Mouse (Mus musculus) retina, adult 2 months (tissue): ENCODE results near the gene Gngt1.

ENCODE experiments used
- DNase-seq: peaks from one replicate; pipeline ENCODE4 v3.0.0-alpha.2; 2012; ENCODE audit warnings: low read depth, low spot score

Gngt1 gene

GRCm38 (mm10) chr6:3993492-3993891 lies at the start of gene Gngt1:
Gene Gngt1, plus strand, starts transcription at chr6:3993792.
- DNase-seq, result no peak

DNA sequence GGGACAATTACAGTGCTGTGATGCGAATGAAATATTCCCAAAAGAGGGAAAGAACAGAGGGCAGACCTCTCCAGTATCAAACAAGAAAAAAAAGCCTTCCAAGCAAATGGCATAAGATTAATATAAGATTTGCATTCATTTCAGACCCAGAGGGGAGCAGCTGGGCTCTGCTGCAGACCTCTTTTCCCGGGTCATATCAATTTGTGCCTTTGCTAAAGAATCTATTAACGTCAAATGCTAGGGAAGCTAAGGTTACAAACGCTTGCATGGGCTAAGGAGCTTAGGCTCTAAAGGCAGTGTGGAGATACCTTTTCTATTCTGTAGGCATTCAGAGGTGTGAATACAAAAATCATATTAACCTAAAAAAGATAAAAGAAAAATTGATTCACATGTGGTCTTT lies 38.6 kb upstream of the Gngt1 start:
- DNase-seq, result no peak

GRCm38 (mm10) chr6:3967676-3968626 lies 25.6 kb upstream of the Gngt1 start:
- no peak for DNase-seq

DNA sequence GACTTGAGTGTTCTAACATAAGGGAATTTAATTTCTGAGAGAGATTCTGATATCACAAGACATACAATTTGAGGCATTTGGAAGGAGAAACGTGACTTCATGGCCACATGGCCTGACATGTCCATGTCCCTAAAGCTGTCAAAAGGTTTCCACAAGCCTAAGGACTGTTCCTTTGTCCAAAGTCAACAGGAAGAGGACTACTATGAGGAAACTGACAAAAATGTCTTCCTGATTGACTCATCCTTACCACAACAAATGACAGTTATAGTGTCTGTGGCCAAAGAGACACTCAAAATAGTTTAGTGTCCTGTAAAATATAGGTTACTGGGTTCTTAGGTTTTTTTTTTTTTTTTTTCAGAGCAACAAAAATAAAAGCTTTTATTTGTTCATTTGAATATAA lies 19.9 kb upstream of the Gngt1 start:
- no peak for DNase-seq

- DNase-seq, result no peak
Measured at GRCm38 (mm10) chr6:3982661-3983284, 10.8 kb upstream of the Gngt1 start.

GRCm38 (mm10) chr6:3988750-3989149 lies 4.8 kb upstream of the Gngt1 start, which contains the start of gene Tfpi2:
Gene Tfpi2, minus strand, starts transcription at chr6:3988919.
- no peak for DNase-seq

GRCm38 (mm10) chr6:3998089-3998488 lies 4.5 kb downstream of the Gngt1 start:
- DNase-seq, result no peak

DNA sequence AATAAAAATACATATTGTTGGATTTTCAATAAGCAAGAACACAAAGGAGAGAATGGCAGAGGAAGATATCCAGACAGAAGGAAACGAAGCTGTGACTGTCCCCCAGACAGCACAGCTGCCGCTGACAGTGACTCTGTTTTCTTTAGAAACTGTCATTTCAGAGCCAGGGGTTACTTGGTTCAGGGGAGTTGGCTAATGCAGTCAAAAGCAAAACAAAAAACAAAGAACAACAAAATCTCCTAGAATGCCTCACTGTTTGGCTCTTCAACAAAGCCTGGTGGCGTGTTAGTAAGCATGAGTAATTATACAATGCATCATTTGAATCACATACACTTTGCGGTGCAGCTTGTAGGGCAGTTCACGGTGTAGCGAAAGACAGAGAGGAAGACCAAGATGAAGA lies 5.7 kb downstream of the Gngt1 start:
- no peak for DNase-seq

DNA sequence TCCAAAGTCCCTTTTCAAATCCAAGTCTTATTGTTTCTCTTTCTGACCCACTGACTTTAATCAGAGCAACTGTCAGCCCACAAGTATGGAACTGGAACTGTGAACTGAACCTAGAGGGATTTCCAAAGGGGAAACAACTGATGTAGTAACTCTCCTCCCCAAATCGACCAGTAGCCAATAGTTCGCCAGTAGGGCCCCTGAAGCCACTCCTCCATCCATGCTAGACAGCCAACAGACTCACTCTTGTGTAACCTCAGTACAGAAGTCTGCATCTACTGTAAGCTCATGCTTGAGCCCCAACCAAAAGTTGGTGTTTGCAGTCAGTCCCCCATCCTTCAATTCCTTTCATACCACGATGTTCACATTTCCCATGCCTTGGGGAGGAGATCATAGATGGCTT lies 7.1 kb downstream of the Gngt1 start:
- DNase-seq, result no peak

GRCm38 (mm10) chr6:4003445-4003844 lies 9.9 kb downstream of the Gngt1 start:
- no peak for DNase-seq

GRCm38 (mm10) chr6:4003890-4004306 lies 10.3 kb downstream of the Gngt1 start, which contains the start of gene Gng11:
Gene Gng11, plus strand, starts transcription at chr6:4003904.
- no peak for DNase-seq

GRCm38 (mm10) chr6:4004808-4005207 lies 11.2 kb downstream of the Gngt1 start:
- DNase-seq, result no peak

GRCm38 (mm10) chr6:4008501-4009040 lies 15.0 kb downstream of the Gngt1 start:
- DNase-seq, result no peak

DNA sequence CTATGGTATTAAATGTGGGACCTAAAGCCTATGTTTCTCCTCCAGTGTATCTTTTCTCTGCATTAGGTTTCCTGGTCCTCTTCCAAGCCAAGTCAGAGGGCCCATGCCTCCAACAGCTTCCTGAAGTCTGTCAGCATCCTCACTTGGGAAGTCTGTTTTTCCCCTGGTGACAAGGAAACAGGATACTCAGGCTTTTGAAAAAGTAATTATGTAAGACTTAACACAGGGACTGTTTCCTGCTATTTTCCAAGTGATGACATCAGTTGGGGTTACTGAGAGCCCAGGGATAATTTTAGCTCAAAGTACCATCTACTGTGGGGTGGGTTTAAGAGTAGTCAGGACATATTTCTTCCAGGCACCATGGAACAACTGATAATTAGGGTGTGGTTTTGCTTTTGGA lies 16.0 kb downstream of the Gngt1 start:
- no peak for DNase-seq

DNA sequence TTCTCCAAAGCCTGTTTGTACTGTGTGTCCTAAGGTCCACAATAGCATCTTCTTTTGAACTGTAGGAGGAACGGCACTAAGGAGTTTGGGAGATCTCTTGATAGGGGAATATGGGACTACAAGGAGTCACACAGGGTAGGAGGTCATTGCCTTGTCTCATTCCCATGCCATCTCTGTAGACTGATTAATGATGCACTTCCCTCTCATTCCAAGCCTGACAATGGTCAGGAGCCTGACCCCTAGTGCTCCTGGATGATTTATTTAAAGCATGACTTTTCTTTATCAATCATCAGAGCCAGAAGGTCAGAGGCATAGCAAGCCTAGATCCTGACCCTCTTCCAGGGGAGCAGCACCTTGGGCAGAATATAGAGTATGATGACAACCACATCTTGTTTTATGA lies 29.1 kb downstream of the Gngt1 start:
- no peak for DNase-seq

DNA sequence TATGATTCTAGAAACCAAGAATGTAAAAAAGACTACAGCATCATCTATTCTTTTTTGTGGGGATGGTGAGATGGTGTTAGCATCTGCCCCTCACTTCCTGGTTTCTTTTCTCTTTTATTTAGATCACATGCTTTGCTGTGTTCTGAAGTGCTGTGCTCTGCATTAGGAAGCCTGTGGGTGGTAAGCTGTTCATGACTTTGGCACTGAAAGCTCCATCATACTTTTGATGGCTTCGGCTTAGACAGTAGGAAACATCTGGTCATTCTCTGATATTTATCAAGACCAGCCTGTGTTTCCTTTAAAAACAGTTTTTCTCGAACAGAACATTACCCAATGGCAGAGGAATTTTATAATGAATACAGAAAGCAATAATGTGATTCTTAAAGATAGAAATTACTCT lies 32.8 kb downstream of the Gngt1 start:
- DNase-seq, result no peak

DNA sequence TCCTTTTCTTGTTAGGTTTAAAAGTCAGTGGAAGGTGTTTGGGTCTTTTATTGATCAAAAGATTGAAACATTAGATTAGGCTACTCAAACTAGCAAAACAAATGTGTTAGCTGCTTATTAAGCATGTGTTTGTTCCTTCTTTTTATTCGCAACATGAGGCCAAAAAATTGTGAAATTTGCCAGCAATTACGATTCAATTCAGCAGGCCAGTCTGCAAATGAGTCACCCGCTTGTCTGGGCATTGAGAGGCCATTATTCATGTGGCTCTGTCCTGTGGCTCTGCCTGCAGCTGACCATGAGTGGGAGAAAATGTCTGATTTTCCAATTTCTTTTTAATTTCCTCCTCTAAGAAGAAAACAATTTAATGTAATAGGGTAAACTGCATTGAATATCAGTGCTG lies 37.4 kb downstream of the Gngt1 start:
- DNase-seq, result no peak

DNA sequence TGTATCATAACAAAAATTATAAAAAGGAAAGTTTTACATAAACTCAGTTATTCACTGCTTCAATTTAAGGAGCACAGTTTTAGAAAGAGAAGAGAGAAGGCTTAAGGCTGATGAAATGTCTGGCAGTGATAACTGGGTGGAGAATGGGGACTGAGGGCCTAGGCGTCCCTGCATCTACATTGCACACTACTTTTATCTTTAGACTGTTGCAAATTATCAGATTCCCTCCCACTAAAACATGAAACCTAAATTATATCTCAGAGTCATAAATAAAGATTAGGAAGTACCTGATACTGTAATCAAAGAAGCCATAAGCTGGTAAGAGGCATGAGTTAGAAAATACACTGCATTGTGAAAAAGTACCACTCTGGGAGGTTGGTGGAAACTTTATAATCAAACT lies 48.2 kb downstream of the Gngt1 start:
- DNase-seq, result no peak
